Mouse (Mus musculus): ENCODE measurements around the gene Efl1.

DNA sequence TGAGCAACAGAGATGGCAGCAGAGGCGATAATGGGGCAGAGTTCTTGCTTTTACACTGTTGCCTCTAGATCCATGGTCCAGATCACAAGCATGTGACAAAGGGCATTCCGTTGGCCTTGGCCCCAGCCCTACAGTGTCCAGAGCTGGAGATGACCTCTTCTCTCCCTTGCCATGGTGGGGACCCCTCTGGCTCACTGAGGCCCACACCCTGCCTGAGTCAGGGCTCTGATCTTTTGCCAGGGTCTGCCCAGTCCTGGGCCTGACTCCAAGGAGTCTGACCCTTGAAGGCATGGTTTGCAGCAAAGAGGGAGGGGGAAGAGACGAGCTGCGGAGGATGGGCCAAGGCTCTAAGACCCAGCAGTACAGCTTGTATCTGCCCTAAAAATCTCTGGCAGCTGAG is 159.8 kb downstream of the Efl1 start:
- TF ChIP-seq POLR2A (IDR thresholded peaks at IDR 0.05; ENCODE audit: borderline replicate concordance, insufficient read depth, low read length), result no peak
- TF ChIP-seq CTCF (IDR thresholded peaks at IDR 0.05; ENCODE audit: borderline replicate concordance, insufficient read depth, low read depth, low read length), result no peak
